Mouse (Mus musculus) ES-Bruce4 (cell line): Measurements from ENCODE around the gene Lcp1. TPM values are rescaled to one million over a fixed set of nuclear protein-coding genes. Genes with fewer than 3 reads are reported as not detected.
A peak's percentile ranks its signal among the peaks of the same experiment; 100 is the strongest.

Experiments
- H3K27ac ChIP-seq: 2 replicates; pipeline ENCODE4 v1.5.1; 2012; ENCODE audit warnings: low read length, inconsistent platforms; ENCODE audit not compliant: insufficient read depth
- H3K27me3 ChIP-seq: 2 replicates; pipeline ENCODE4 v1.6.1; 2012; ENCODE audit warnings: mild to moderate bottlenecking, low read length, inconsistent platforms; ENCODE audit not compliant: control insufficient read depth, poor library complexity, insufficient read depth, severe bottlenecking
- H3K36me3 ChIP-seq: 2 replicates; pipeline ENCODE4 v1.6.1; 2012; ENCODE audit warnings: inconsistent platforms, mild to moderate bottlenecking, low read length, moderate library complexity; ENCODE audit not compliant: control insufficient read depth, poor library complexity, insufficient read depth, severe bottlenecking
- H3K4me1 ChIP-seq: one replicate; pipeline ENCODE4 v1.8.1; 2011; ENCODE audit warnings: low read length; ENCODE audit not compliant: control insufficient read depth, insufficient read depth
- H3K4me3 ChIP-seq: 2 replicates; pipeline ENCODE4 v1.5.1; 2011; ENCODE audit warnings: low read depth, mild to moderate bottlenecking, low read length
- H3K9ac ChIP-seq: 2 replicates; pipeline ENCODE4 v1.6.1; 2012; ENCODE audit warnings: low read depth, mild to moderate bottlenecking, inconsistent platforms; ENCODE audit not compliant: poor library complexity, severe bottlenecking
- H3K9me3 ChIP-seq: replicated peaks from 2 replicates; pipeline ENCODE4 v1.6.1; 2012; ENCODE audit warnings: mild to moderate bottlenecking, low read length, inconsistent platforms; ENCODE audit not compliant: control insufficient read depth, poor library complexity, insufficient read depth, severe bottlenecking
- CTCF ChIP-seq: IDR thresholded peaks from one replicate; pipeline ENCODE4 v1.8.1; 2011; ENCODE audit warnings: low read depth, low read length
- EP300 ChIP-seq: IDR thresholded peaks from 2 replicates; pipeline ENCODE4 v1.6.1; 2011; ENCODE audit warnings: low read depth, low read length; ENCODE audit not compliant: insufficient read depth
- POLR2A ChIP-seq: IDR thresholded peaks from one replicate; pipeline ENCODE4 v1.8.1; 2011; ENCODE audit warnings: low read length; ENCODE audit not compliant: insufficient read depth
- polyA plus RNA-seq: library from polyadenylated mRNA; stranded (reverse); fragments of >200 nt; gene quantifications from 2 replicates; pipeline ENCODE4 v1.2.4, GENCODE M21; 2011; ENCODE audit warnings: low read depth; ENCODE audit not compliant: missing spikeins, insufficient read depth, insufficient read length

Gene Lcp1
- polyA plus RNA-seq, 1 experiment: 2.5 TPM

GRCm38 (mm10) chr14:75219250-75219913, 88.5 kb downstream of the Lcp1 start:
- Histone ChIP-seq H3K4me1 (no peaks in the 10 kb centered on the region), H3K36me3 (no peaks in the 10 kb centered on the region), H3K4me3 (no peak overlapping the region), H3K27me3 (no peaks in the 10 kb centered on the region), H3K9ac (no peak overlapping the region), H3K27ac (no peak overlapping the region), H3K9me3 (no peaks in the 10 kb centered on the region)
- TF ChIP-seq CTCF: no peak
- TF ChIP-seq POLR2A: no peak
- TF ChIP-seq EP300: no peak

GRCm38 (mm10) chr14:75222386-75222785, 91.5 kb downstream of the Lcp1 start:
- TF ChIP-seq EP300: no peak
- no peak for TF ChIP-seq CTCF
- TF ChIP-seq POLR2A: no peak
- no peaks in the 10 kb centered on the region for H3K9me3 ChIP-seq
- H3K9ac ChIP-seq: no peak overlapping the region
- no peak overlapping the region for H3K27ac ChIP-seq
- no peak overlapping the region for H3K4me3 ChIP-seq
- H3K4me1 ChIP-seq: no peaks in the 10 kb centered on the region
- no peaks in the 10 kb centered on the region for H3K36me3 ChIP-seq
- no peaks in the 10 kb centered on the region for H3K27me3 ChIP-seq

GRCm38 (mm10) chr14:75227453-75228084, 96.7 kb downstream of the Lcp1 start:
- H3K36me3 ChIP-seq: no peaks in the 10 kb centered on the region
- H3K4me3 ChIP-seq: no peak overlapping the region
- H3K4me1 ChIP-seq: no peaks in the 10 kb centered on the region
- no peak overlapping the region for H3K9ac ChIP-seq
- no peaks in the 10 kb centered on the region for H3K27me3 ChIP-seq
- no peaks in the 10 kb centered on the region for H3K9me3 ChIP-seq
- no peak for TF ChIP-seq CTCF
- no peak for TF ChIP-seq POLR2A
- no peak for TF ChIP-seq EP300
- H3K27ac ChIP-seq: no peak overlapping the region

- H3K4me1 ChIP-seq: no peaks in the 10 kb centered on the region
- TF ChIP-seq POLR2A: no peak
- TF ChIP-seq CTCF: peak; percentile 9
- TF ChIP-seq EP300: no peak
Observed at GRCm38 (mm10) chr14:75229834-75230233, 98.9 kb downstream of the Lcp1 start.

GRCm38 (mm10) chr14:75233070-75233469, 102.2 kb downstream of the Lcp1 start:
- H3K27me3 ChIP-seq: no peaks in the 10 kb centered on the region
- no peak overlapping the region for H3K9ac ChIP-seq
- H3K36me3 ChIP-seq: no peaks in the 10 kb centered on the region
- H3K4me1 ChIP-seq: no peaks in the 10 kb centered on the region
- H3K27ac ChIP-seq: no peak overlapping the region
- no peak for TF ChIP-seq EP300
- TF ChIP-seq CTCF: no peak
- TF ChIP-seq POLR2A: no peak
- no peak overlapping the region for H3K4me3 ChIP-seq
- no peaks in the 10 kb centered on the region for H3K9me3 ChIP-seq

More at GRCm38 (mm10) chr14:75229834-75230233, 98.9 kb downstream of the Lcp1 start:
- Histone ChIP-seq H3K36me3 (no peaks in the 10 kb centered on the region), H3K27me3 (no peaks in the 10 kb centered on the region), H3K9ac (no peak overlapping the region), H3K4me3 (no peak overlapping the region), H3K27ac (no peak overlapping the region), H3K9me3 (no peaks in the 10 kb centered on the region)

GRCm38 (mm10) chr14:75235552-75235951, 104.7 kb downstream of the Lcp1 start:
- Histone ChIP-seq H3K9ac (no peak overlapping the region), H3K4me1 (no peaks in the 10 kb centered on the region), H3K36me3 (no peaks in the 10 kb centered on the region), H3K4me3 (no peak overlapping the region), H3K27me3 (no peaks in the 10 kb centered on the region), H3K27ac (no peak overlapping the region), H3K9me3 (no peaks in the 10 kb centered on the region)
- TF ChIP-seq CTCF (no peak), EP300 (no peak), POLR2A (no peak)
